Mouse (Mus musculus) CH12.LX (cell line): ENCODE results near the gene Bok.

Experiments
- BHLHE40 ChIP-seq: IDR thresholded peaks from 2 replicates; pipeline ENCODE4 v1.6.1; 2011; ENCODE audit warnings: mild to moderate bottlenecking, low read depth, low read length, improper control_type of control experiment
- CHD2 ChIP-seq: IDR thresholded peaks from 2 replicates; pipeline ENCODE4 v1.6.1; 2011; ENCODE audit warnings: low read length, improper control_type of control experiment
- CTCF ChIP-seq, 2 experiments: IDR thresholded peaks in 1 of 2; conservative IDR thresholded peaks in 1 of 2; 2 replicates each; pipeline ENCODE4 v1.5.1; 2011 to 2012; ENCODE audit warnings: low read depth in 2 of 2, low read length in 2 of 2, improper control_type of control experiment in 1 of 2, inconsistent platforms in 1 of 2, mild to moderate bottlenecking in 1 of 2, moderate library complexity in 1 of 2
- E2F4 ChIP-seq: IDR thresholded peaks from 2 replicates; pipeline ENCODE4 v1.6.1; 2011; ENCODE audit warnings: low read depth, low read length, improper control_type of control experiment; ENCODE audit not compliant: insufficient replicate concordance
- EP300 ChIP-seq: IDR thresholded peaks from 2 replicates; pipeline ENCODE4 v1.6.1; 2011; ENCODE audit warnings: low read length, improper control_type of control experiment
- NELFE ChIP-seq: IDR thresholded peaks from 2 replicates; pipeline ENCODE4 v1.6.1; 2011; ENCODE audit warnings: low read depth, low read length, improper control_type of control experiment
- POLR2A ChIP-seq: IDR thresholded peaks from 2 replicates; pipeline ENCODE4 v1.6.1; 2011; ENCODE audit warnings: low read depth, mild to moderate bottlenecking, improper control_type of control experiment, low read length
- POLR2AphosphoS2 ChIP-seq: IDR thresholded peaks from 2 replicates; pipeline ENCODE4 v1.6.1; 2011; ENCODE audit warnings: low read depth, low read length, improper control_type of control experiment
- RCOR1 ChIP-seq: conservative IDR thresholded peaks from 2 replicates; pipeline ENCODE4 v1.6.1; 2012; ENCODE audit warnings: low read depth, mild to moderate bottlenecking, inconsistent platforms, low read length, improper control_type of control experiment
- TBP ChIP-seq: conservative IDR thresholded peaks from 2 replicates; pipeline ENCODE4 v1.6.1; 2011; ENCODE audit warnings: low read depth, low read length, improper control_type of control experiment
- UBTF ChIP-seq: IDR thresholded peaks from 2 replicates; pipeline ENCODE4 v1.6.1; 2012; ENCODE audit warnings: low read depth, mild to moderate bottlenecking, inconsistent platforms, low read length, improper control_type of control experiment, moderate library complexity
- ZMIZ1 ChIP-seq: IDR thresholded peaks from 2 replicates; pipeline ENCODE4 v1.6.1; 2012; ENCODE audit warnings: low read depth, mild to moderate bottlenecking, inconsistent platforms, low read length, improper control_type of control experiment

DNA sequence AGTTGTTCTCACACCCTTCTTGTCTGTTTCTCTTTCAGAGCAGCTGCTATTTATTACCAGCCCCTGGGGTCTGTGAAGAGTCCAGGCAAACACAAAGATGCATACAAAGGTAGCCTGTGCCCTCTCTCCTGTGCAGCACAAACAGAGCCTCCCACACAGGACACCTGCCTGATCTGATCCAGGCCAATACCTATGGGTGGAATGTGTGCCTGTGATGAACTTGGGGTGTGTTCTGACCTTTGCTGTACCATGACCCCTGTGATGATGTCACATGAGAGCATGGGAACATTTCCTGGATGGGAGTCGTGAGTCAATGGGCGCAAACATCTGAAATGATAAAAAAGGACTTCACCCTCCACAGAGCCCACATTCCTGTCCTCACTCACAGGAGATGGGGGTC, 30.7 kb upstream of the Bok start:
- TF ChIP-seq POLR2A (no peak), ZMIZ1 (no peak), NELFE (no peak), CTCF (conservative IDR thresholded peaks at IDR 0.05 in 1 of 2, IDR thresholded peaks at IDR 0.05 in 1 of 2; ENCODE audit: low read depth in 2 of 2, low read length in 2 of 2) (no peak), E2F4 (no peak), EP300 (no peak), UBTF (no peak), BHLHE40 (no peak), CHD2 (no peak), RCOR1 (no peak), POLR2AphosphoS2 (no peak), TBP (no peak)
